Mouse (Mus musculus) mouse embryonic stem cell (cell line): Measurements from ENCODE around the gene Drosha.
"Not testable (repeated sequence)": the region's sequence is repeated elsewhere in the genome, so short reads cannot be mapped to it uniquely, and the experiment has no call there.

Experiments used
- in situ Hi-C, 2 experiments: fragments of 300-500 bp; cut with MboI; formaldehyde crosslinking; loops; 1 replicate in 1 of 2; 3 replicates in 1 of 2; pipeline ENCODE4 v1.14.3; 2019 to 2020; ENCODE audit warnings: low sequenced_read_pairs in 2 of 2, low pct_unique_long_range_greater_than_20kb in 1 of 2, mixed read lengths in 1 of 2; ENCODE audit not compliant: unreplicated experiment in 1 of 2

Gene Drosha

DNA sequence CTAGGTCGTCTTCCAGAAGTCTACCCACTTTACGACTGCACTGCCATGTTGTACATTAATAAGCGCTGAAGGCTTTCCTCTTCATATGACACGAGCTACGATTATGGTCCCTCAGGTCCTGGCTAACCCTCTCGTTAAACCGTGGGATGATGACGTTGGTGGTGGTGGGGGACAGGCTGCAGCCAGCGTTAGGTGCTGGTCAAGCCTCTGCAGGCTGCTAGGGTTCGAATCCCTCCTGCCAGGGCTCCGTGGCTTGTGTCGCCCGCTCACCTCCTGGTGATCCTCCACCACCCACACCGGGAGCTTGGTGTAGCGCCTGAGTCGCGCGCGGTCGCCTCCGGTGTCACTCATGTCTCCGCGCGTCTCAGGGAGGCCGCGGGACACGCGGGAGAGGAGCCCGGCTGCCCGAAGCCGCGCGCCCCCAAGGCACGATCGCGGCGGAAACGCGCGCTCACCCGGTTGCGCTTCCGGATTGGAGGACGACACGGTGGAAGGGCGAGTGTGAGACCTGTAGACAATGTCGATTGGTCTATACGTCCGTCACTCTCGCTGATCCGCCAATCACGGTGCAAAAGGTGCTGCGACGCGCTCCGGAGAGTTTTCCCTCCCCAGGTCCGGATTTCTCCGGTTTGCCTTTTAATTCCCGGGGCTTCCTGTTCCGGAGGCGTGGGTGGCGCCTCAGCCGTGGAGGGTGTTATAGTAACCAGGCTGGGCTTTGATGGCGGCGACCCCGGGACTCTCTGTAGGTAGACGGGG is at the start of gene Drosha, which contains the start of gene 6030458C11Rik:
Gene Drosha, plus strand, starts transcription at position 619 of the 756 bp plus-strand sequence.
Gene 6030458C11Rik, minus strand, starts transcription at position 453 of the 756 bp plus-strand sequence.
- in situ Hi-C loops = no loop called here

DNA sequence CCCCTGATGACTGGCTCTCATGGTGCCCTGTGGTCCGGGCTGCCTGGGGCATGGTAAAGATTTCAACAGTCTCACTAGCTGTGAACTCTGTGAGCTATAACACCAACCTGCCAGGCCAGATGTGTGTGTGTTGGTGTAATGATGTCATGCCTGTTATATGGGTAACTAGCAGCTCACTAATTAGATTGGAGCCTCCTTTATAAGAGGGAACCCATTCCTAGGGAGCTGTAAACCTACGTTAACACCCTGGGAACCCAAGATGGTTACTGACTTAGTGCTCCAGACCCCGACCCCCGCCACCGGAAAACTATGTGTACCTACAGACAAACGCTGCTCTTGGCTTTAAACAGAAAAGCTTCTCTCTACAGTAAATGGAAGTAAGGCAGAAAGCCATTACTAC is 43.3 kb upstream of the Drosha start:
- in situ Hi-C loops = no loop called here

DNA sequence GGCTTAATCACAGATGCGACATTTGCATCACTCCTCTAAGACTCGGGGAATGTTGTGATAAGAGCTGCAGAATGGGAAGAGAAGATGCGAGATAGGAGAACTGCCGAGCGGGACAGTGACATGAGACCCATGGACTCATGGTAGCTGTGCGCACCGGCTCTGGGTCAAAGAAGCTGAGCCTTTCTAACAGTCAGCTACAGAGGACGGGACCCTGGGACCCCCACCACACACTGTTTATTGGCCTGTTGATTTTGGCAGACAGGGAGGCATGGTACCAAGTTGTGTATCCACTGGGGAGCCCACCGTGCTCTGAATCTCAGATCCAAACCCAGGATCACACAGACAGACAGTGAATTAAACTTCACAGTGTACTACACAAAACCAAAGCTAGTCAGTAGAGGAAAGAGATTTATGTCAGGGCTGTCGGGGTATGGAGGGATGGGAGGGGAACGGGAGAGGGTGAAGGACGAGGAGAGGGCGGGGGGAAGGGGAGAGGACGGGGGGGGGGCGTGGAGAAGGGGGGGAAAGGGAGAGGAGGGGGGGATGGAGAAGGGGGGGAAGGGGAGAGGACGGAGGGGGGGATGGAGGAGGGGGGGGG is 42.8 kb upstream of the Drosha start:
- in situ Hi-C loops = no loop called here

DNA sequence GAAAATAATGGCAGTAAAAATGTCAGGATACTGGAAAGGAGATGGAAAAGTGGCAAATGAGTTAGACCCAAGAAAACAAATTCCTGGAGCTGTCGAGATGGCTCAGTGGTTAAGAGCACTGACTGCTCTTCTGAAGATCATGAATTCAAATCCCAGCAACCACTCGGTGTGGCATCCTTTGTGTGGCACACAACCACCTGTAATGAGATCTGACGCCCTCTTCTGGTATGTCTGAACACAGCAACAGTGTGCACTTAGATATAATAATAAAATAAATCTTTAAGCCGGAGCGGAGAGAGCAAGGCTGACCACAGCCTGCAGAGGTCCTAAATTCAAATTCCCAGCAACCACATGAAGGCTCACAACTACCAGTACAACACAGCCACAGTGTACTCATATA is 36.1 kb upstream of the Drosha start:
- in situ Hi-C loops = no loop called here

DNA sequence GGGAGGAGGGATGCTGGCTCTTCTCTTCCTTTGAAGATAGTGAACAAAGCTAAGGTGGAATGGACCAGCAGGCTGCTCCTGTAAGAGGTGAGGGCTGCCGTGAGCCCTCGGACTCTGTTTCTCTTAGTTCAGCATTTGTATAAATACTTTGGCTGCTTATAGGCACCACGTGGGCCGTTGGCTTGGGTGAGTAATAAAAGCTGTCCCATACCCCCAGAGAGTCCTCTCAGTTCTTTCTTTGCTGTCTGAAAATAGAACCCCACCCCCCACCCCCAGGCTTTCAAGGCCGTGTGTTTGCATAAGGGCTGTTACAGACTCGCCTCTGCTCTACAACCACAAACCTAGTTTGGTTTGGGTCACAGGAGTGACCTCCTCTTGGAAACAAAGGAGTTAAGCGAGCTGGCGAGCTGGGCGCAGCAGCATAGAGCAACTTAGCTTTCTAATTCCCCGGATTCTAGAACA is 35.2 kb upstream of the Drosha start:
- in situ Hi-C loops = no loop called here

DNA sequence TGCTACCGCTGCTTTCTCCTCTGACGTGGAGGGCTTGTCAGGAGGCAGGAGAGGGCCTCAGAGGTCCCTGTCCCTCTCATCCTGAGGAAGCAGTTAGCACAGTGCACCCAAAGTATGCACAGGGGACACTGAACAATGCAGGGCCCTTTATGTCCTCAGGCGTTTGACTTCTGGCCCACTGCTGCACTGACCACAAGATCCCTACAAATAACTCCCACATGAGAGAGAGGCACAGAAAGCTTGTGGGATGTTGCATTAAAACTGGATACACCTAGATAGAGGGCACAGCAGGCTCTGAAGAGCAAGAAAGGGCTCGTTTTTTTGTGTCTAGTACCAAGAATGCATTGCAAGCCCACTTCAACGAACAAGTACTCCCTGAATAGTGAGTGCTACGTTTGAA is 30.3 kb upstream of the Drosha start:
- in situ Hi-C loops = loop anchor here in 1 of 2 experiments (10.0 kb wide), 1 partner anchor 420 kb away; no protein-coding TSS in a partner anchor

DNA sequence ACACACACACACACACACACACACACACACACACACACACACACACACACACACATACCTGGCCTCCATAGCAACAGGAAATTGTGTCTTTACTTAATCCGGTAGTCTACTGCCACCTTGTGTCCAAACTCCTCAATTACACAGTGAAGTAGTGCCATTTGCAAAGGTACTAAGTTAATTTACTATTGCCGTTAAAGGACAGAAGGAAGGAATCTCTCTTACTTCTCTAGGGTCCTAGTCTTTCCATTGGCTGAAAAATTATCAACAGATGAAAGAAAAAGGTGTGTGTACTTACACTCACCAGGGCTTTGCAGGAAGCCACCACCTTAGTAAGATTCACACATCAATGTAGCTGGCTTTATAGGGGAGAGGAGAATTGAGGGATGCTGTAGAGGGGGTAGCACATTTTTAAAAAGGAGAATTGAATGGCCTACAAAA is 29.1 kb upstream of the Drosha start:
- in situ Hi-C loops = loop anchor here (5.0 to 10.0 kb wide), 4 partner anchors 208 to 423 kb away; no protein-coding TSS in a partner anchor

DNA sequence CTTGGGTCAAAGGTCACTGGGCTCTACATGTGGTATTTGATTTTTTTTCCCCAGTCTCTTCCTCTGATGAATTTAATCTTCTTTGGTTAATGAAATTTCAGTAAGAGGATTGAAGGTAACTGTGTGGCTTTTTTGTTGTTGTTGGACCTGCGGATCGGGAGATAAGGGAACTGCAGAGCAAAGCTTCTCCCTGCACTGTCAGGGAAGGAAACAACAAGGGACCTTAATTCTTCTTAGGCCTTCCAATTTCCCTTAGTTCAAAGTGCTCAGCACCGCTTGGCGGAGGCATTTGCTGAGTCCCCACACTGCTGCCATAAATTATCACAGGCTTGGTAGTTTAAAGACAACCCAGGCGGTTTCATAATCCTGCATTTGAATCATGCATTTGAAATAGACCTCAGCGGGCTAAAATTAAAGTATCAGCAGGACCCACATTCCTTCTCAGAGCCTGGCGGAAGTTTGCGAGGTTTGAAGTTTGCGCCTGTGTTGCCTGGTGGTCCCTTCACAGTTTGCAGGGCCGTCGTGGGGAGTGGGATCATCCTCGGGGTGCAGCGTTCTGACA is 28.6 kb upstream of the Drosha start:
- in situ Hi-C loops = loop anchor here (5.0 to 10.0 kb wide), 4 partner anchors 209 to 424 kb away; no protein-coding TSS in a partner anchor

DNA sequence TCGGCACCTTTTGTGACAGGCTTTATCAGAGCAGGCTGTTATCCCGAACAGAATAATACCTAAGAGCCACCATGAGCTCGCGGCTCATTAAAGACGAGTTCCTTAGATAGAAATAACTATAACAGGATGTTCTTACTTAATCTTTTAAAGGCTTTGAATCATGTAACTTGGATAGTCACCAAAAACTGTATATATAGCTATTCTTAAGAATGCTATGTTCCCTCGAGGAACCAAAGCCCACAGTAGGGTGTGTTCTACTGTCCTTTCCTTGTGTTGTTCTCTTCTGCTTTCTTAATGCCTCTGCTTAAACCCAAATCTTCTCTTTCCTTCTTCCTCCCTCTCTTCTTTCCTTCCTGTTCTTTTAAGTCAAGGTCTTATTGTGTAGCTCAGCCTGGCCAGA is 26.6 kb upstream of the Drosha start:
- in situ Hi-C loops = loop anchor here (5.0 to 10.0 kb wide), 4 partner anchors 211 to 426 kb away; no protein-coding TSS in a partner anchor

DNA sequence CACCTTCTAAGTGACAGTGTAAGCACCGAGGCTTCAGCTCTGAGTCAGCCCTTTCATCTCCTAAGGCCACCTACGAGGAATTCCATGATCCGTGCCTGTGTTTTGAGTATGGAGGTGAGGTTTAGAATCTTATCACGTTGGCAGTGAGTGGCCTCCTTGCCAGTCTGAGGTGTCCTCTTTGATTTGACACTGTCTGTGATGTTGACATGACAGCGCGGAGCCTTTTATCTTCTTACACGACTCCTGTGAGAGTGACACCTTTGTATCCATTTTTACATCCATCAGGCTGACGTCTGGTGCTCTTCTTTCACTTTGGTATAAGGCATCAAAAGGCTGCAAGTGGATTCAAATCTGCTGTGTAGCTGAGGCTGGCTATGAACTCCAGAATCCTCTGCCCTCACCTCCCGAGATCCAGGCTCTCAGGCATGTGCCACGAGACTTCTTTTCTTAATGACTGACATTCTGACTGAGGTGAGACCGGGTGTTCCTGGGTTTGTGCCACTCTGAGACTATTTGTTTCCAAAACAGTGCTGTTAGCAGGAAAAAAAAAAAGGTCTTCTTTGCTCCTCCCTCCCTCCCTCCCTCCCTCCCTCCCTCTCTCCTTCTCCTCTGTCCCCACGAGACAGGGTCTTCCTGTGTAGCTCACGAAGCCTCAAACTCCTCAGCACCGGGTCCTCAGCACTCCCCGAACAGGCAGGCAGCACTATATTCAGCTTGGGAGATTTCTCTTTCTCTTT is 24.0 kb upstream of the Drosha start:
- in situ Hi-C loops = no loop called here

DNA sequence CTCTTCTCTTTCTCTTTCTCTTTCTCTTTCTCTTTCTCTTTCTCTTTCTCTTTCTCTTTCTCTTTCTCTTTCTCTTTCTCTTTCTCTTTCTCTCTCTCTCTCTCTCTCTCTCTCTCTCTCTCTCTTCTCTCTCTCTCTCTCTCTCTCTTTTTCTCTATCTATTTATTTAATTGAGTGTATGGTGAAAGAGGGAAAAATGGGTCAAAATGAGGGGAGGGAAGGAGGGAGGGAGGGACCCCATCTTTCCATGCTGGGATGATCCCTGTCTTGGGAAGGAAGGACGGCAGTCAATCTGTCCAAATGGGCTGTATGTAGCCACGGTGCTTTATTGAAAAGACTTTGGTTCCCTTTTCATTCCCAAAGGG is 23.5 kb upstream of the Drosha start:
- in situ Hi-C loops = not testable (repeated sequence)

DNA sequence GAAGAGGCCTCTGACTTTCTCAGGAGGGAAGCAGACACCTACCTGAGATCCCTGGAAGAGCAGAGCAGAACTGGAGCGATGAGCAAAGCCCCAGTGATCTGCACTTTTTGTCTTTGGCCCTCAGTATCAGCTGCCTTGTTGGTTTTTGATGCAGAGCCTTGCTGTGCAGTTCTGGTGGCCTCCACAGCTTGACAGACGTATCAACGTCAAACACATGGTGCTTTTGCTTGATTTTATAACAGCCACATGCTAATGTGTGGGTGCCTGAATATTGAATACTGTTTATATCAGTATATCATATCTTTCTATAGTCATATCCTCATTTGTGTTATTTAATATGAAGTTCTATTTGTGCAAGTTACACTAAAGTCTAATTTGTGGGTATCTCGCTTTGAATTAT is 19.5 kb upstream of the Drosha start:
- in situ Hi-C loops = no loop called here

DNA sequence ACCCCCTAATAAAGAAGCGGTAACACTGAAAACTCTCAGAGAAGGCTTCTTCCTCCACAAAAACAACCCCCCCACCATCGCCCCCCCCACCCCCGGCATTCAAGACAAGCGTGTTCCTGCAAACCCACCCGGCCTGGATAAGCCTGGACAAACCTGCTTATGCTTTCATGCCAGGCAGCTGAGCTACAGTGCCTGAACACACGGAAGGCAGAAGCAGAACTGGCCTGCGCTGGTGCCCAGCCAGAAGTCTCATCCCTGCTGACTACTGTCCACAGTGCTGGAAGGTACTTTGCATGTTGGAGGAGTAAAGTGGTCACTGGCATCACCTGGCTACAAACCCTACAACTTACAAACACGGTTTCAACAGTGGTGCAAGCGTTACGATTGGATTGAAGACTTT is 17.5 kb upstream of the Drosha start:
- in situ Hi-C loops = no loop called here

DNA sequence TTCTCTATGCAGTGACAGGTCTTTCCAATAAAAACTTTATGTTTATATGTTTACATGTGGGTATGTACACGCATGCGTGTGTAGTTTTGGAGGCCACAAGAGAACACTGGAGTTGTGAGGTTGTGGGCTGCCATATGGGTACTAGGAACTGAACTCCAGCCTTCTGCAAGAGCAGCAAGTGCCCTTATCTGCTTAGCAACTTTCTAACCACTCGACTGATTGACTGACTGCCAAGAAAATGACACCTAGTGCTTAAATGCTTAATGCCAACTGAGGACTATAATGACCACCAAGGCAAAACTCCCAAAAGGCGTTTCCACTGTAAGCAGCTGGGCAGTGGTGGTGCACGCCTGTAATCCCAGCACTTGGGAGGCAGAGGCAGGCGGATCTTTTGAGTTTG is 15.3 kb upstream of the Drosha start:
- in situ Hi-C loops = no loop called here

DNA sequence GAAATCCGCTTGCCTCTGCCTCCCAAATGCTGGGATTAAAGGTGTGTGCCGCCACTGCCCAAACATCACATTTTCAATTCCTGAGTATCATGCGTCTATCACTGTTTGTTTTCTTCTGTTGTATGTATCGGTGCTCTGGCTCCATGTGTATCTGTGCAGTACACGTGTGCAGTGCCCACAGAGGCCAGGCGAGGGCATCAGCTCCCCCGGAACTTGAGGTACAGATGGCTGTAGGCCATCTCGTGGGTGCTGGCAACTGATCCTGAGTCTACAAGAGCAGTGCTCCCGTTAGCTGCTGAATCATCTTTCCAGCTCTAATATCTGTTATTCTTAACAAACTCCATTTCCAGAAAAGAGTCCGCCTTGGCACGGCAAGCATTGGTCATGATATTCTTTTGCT is 12.0 kb upstream of the Drosha start:
- in situ Hi-C loops = no loop called here

DNA sequence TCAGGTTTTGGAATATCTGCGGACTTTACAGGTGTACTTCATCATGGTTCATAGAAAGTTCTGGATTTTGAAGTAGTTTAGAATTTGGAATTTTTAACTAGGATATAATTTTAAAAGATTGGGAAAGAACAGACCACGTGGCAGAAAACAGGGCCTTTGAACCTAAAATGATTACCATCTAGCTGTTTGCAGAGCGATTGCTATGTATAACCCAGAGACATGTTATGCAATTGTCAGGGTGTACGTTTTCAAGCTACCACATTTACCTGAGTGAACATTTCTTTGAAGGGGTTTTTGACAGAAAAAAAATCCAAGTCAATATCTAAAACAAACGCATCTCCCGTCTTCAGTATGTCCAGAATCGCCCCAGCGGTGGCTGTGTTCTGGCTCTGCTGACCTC is 7.0 kb upstream of the Drosha start:
- in situ Hi-C loops = no loop called here

DNA sequence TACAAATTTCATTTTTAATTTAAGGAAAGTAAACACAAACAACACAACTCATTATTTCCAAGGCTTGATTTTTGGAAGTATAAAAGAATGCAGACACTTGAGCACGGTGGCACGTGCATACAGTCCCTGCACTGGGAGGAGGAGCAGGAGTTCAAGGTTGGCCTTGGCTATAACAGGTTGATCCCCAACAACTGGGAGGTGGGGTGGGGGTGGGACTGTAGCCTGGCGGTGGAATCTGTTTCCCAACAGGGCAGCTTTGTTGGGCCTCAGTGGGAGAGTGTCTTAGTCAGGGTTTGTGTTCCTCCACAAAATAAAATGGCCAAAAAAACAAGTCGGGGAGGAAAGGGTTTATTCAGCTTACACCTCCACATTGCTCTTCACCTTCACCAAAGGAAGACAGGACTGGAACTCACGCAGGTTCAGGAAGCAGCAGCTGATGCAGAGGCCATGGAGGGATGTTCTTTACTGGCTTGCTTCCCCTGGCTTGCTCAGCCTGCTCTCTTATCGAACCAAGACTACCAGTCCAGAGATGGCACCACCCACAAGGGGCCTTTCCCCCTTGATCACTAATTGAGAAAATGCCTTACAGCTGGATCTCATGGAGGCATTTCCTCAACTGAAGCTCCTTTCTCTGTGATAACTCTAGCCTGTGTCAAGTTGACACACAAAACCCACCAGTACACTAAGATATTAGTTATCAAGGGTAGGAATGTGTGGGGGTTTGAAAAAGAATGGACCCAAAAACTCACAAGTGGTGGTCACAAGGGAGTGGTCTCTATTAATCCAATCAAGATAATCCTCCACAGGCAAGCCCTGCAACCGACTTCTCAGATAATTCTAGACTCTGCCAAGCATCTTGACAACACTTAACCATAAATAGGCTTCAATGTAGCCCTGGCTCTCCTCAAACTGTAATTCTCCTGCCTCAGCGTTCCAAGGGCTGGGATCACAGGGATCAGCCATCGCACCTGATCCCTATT is 1.9 kb upstream of the Drosha start:
- in situ Hi-C loops = no loop called here
